Mouse (Mus musculus): ENCODE results near the gene Arhgap23.

- TF ChIP-seq CTCF (IDR thresholded peaks at IDR 0.05; ENCODE audit: low read depth) (no peak), EP300 (IDR thresholded peaks at IDR 0.05; ENCODE audit: low read depth) (no peak)
Measured at GRCm38 (mm10) chr11:97380036-97380435, 35.3 kb upstream of the Arhgap23 start.
